Mouse (Mus musculus) heart, adult 2 months (tissue): Measurements from ENCODE around the gene Rnase11. TPM values are rescaled to one million over a fixed set of nuclear protein-coding genes. Genes with fewer than 3 reads are reported as not detected.
"Not testable (repeated sequence)": the region's sequence is repeated elsewhere in the genome, so short reads cannot be mapped to it uniquely, and the experiment has no call there.

Source experiments
- DNase-seq, 2 experiments: peaks; one replicate each; pipeline ENCODE4 v3.0.0; 2021
- H3K27ac ChIP-seq: fragments of 200-600 bp; 2 replicates; pipeline ENCODE4 v1.8.1; 2022
- H3K27me3 ChIP-seq: fragments of 200-500 bp; 2 replicates; pipeline ENCODE4 v1.6.1; 2012; ENCODE audit warnings: mild to moderate bottlenecking, low read length, inconsistent platforms, mixed read lengths; ENCODE audit not compliant: control insufficient read depth, insufficient read depth
- H3K36me3 ChIP-seq: fragments of 200-500 bp; 2 replicates; pipeline ENCODE4 v1.6.1; 2012; ENCODE audit warnings: low read length, inconsistent platforms; ENCODE audit not compliant: control insufficient read depth, insufficient read depth
- H3K4me1 ChIP-seq: fragments of 200-500 bp; 2 replicates; pipeline ENCODE4 v1.6.1; 2011; ENCODE audit warnings: low read length; ENCODE audit not compliant: control insufficient read depth, insufficient read depth
- H3K4me3 ChIP-seq: fragments of 200-600 bp; 2 replicates; pipeline ENCODE4 v1.8.1; 2022
- H3K79me2 ChIP-seq: fragments of 200-500 bp; replicated peaks from 2 replicates; pipeline ENCODE4 v1.6.1; 2012; ENCODE audit warnings: mild to moderate bottlenecking, inconsistent platforms, low read length, moderate library complexity, mixed read lengths; ENCODE audit not compliant: control insufficient read depth, insufficient read depth
- H3K9ac ChIP-seq: fragments of 200-500 bp; 2 replicates; pipeline ENCODE4 v1.6.1; 2012; ENCODE audit warnings: low read depth, mild to moderate bottlenecking, control low read depth, inconsistent platforms, low read length, mixed read lengths
- CTCF ChIP-seq: fragments of 200-600 bp; IDR thresholded peaks from 2 replicates; pipeline ENCODE4 v1.8.1; 2022; ENCODE audit warnings: antibody characterized with exemption, mild to moderate bottlenecking, moderate library complexity
- EP300 ChIP-seq: fragments of 200-500 bp; IDR thresholded peaks from 2 replicates; pipeline ENCODE4 v1.6.1; 2011; ENCODE audit warnings: low read depth, low read length, control low read depth; ENCODE audit not compliant: insufficient read depth
- POLR2A ChIP-seq: fragments of 200-500 bp; IDR thresholded peaks from 2 replicates; pipeline ENCODE4 v1.6.1; 2011; ENCODE audit warnings: mild to moderate bottlenecking, low read depth, low read length, control low read depth; ENCODE audit not compliant: insufficient read depth
- WGBS: fragments of 180-500 bp; shearing (Covaris S2); methylation state at CpG from one replicate; pipeline ENCODE4 v1.1.7; 2018; 5-methylcytosine and 5-hydroxymethylcytosine counted together
- intact Hi-C: fragments of 180-260 bp; cut with DNase I; formaldehyde crosslinking; loops from one replicate; pipeline ENCODE4 v1.15.1; 2025
- long read RNA-seq: library from polyadenylated mRNA; stranded (forward); transcript quantifications from one replicate; pipeline ENCODE4 v2.0.0, GENCODE M21; 2021
- polyA plus RNA-seq: library from polyadenylated mRNA; depleted of rRNA; stranded (reverse); fragments of >200 nt; gene quantifications from 2 replicates; pipeline ENCODE4 v1.2.3, GENCODE M21; 2012; rRNA removed
- total RNA-seq, 2 experiments: library from RNA; stranded (reverse); gene quantifications; 2 replicates each; pipeline ENCODE4 v1.2.3; 2021

The Rnase11 gene
- total RNA-seq (not detected), polyA plus RNA-seq (not detected in 2 replicates)
- long read RNA-seq: 0 reads

DNA sequence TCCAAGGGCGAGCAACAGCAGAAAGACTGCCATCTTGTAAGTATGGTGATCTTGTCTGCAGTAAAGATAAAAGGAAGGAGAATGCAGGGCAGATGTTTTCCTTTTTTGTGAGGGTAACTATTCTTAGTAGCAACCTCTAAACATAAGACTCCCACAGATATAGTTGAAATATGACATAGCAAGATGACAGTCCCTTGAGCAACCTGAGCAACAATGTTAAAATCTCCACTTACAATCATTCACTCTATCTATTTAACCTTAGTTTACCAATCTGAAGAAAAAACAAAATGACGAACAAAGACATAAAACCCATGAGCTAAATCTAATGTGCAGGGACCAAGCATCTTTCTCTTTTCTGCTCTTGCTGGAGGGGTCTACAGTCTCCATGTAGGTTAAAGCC is at the start of gene Rnase11:
TSS of gene Rnase11 (minus strand) at position 101 of the 400 bp plus-strand sequence.
- Histone ChIP-seq H3K27ac (no peak within 1 kb of the TSS), H3K79me2 (no peaks in the 10 kb centered on the region), H3K27me3 (no peaks in the 10 kb centered on the region), H3K9ac (no peak within 1 kb of the TSS), H3K4me3 (no peak within 1 kb of the TSS), H3K36me3 (no peaks in the 10 kb centered on the region), H3K4me1 (no peaks in the 10 kb centered on the region)
- intact Hi-C loops: no loop called here
- 84% methylated on average over 2 of the region's 2 CpGs for WGBS
- TF ChIP-seq CTCF (no peak), POLR2A (no peak), EP300 (no peak)
- DNase-seq: no peak

- no peaks in the 10 kb centered on the region for H3K79me2 ChIP-seq
- no peak overlapping the region for H3K4me3 ChIP-seq
- DNase-seq: no peak
- intact Hi-C loops: loop anchor here (2.0 kb wide), 2 partner anchors 34 to 72 kb away; no protein-coding TSS in a partner anchor
- TF ChIP-seq POLR2A (no peak), CTCF (no peak), EP300 (no peak)
- no peak overlapping the region for H3K27ac ChIP-seq
- H3K9ac ChIP-seq: no peak overlapping the region
- 94% methylated on average over 11 of the region's 11 CpGs for WGBS
- no peaks in the 10 kb centered on the region; the same call in 1 of the 2 replicates for H3K36me3 ChIP-seq
- H3K4me1 ChIP-seq: peaks cover 3% of the 10 kb centered on the region; the same call in 1 of the 2 replicates
- no peaks in the 10 kb centered on the region for H3K27me3 ChIP-seq
Measured at GRCm38 (mm10) chr14:51098921-51099320, 49.0 kb upstream of the Rnase11 start.

DNA sequence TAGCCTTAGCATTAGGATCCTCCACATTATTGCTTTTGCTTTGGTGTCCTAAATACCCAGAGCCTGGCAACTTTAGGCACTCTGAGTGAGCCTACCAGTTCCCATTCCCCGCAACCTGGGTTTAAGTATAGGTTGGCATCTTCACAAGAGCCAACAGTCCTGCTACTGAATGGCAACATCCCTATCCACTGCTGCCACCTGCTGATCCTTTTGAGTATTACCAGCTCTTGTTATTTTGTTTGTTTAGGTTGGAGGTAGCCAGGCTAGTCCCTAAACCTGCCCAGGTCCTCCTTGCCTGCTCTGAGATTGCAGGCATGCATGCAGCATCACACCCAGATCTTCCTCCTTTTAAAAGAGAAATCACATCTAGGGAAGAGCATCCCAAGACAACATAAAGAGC is 48.3 kb upstream of the Rnase11 start:
- intact Hi-C loops: loop anchor here (2.0 kb wide), 2 partner anchors 33 to 71 kb away; no protein-coding TSS in a partner anchor
- WGBS: 10% methylated on average over 1 of the region's 1 CpGs
- peak; percentile 51 to 60 for DNase-seq
- peak; percentile 89 for TF ChIP-seq CTCF
- not testable (repeated sequence) for H3K4me1 ChIP-seq, H3K27me3 ChIP-seq, H3K79me2 ChIP-seq, H3K4me3 ChIP-seq, H3K27ac ChIP-seq, H3K9ac ChIP-seq, H3K36me3 ChIP-seq

GRCm38 (mm10) chr14:51095736-51096524 is 46.0 kb upstream of the Rnase11 start:
- H3K9ac ChIP-seq: 0 out of 2 replicates have a peak overlapping the region, but pooled peaks have one; percentile 19
- intact Hi-C loops: no loop called here
- no peak overlapping the region for H3K27ac ChIP-seq
- DNase-seq: no peak
- H3K4me1 ChIP-seq: peaks cover 3% of the 10 kb centered on the region; the same call in 1 of the 2 replicates
- H3K4me3 ChIP-seq: no peak overlapping the region
- H3K27me3 ChIP-seq: no peaks in the 10 kb centered on the region
- TF ChIP-seq POLR2A (no peak), CTCF (no peak), EP300 (no peak)
- no peaks in the 10 kb centered on the region; the same call in 1 of the 2 replicates for H3K36me3 ChIP-seq
- no peaks in the 10 kb centered on the region for H3K79me2 ChIP-seq
- WGBS: 53% methylated on average over 9 of the region's 9 CpGs

- H3K36me3 ChIP-seq: no peaks in the 10 kb centered on the region; the same call in 1 of the 2 replicates
- H3K79me2 ChIP-seq: no peaks in the 10 kb centered on the region
- no peak overlapping the region for H3K27ac ChIP-seq
- TF ChIP-seq POLR2A (no peak), EP300 (no peak), CTCF (no peak)
- no peak overlapping the region for H3K4me3 ChIP-seq
- H3K9ac ChIP-seq: no peak overlapping the region
- H3K27me3 ChIP-seq: no peaks in the 10 kb centered on the region
- H3K4me1 ChIP-seq: peaks cover 3% of the 10 kb centered on the region; the same call in 1 of the 2 replicates
- peak; percentile 33 to 36 for DNase-seq
- WGBS: 64% methylated on average over 9 of the region's 9 CpGs
- intact Hi-C loops: no loop called here
Measured at GRCm38 (mm10) chr14:51094921-51095320, 45.0 kb upstream of the Rnase11 start.
